Mouse (Mus musculus): Measurements from ENCODE around the gene March11.

DNA sequence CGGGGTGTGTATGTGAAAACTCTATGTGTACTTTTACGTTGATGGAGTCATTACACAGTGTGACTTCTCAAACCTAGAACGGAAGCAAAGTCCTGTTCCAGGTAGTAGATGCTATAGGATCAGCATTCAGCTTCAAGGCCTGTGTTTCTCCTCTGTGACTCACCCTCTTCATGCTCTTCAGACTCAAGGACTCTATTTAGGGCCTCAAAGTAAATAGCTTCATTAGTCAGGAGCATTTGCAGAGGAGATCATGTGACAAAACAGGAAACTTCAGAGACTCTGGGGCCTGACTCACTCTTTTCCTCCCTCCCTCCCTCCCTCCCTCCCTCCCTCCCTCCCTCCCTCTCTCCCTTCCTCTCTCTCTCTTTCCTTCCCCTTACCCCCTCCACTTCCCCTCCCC is 66.1 kb downstream of the March11 start:
- no peak for TF ChIP-seq CTCF (conservative IDR thresholded peaks at IDR 0.05; ENCODE audit: low read length)
- no peak for TF ChIP-seq POU5F1 (IDR thresholded peaks at IDR 0.05; ENCODE audit: borderline replicate concordance, low read length)
